8 mouse cellular contexts compared by ENCODE assay signal in the genomic region with DNA sequence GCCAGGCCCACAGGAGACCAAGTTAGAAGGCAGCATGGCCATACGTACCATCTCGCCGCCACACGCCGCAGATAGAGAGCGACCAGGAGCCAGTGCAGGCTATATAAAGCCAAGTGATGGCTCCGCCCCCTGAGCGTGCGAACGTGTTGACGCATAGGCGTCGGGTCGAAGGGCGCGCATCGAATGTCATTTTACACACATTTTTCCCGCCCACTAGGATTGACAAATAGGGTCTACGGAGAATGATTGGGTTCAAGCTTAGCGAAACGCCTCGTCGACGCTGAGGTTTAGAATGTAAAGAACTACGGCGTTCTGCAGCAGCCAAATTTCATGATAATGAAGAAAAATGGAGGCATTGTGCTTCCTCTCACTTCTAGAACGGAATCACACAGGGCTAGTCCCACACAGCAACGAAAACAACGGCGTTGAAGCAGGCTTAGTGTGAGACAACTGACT. TPM values are rescaled to one million over a fixed set of nuclear protein-coding genes. Genes with fewer than 3 reads are reported as not detected.
DNase-seq lines count a peak whose midpoint lies in the region; ATAC-seq and TF ChIP-seq lines count a peak whose summit lies in the region.

No protein-coding gene starts in this region.

- intact Hi-C loops in heart, adult 2 months (cut with DNase I): loop anchor here (2.0 to 5.0 kb wide), 2 partner anchors 49 to 251 kb away; partner anchors contain the start of genes Cbx6, Npcd and Tab1

- peak; percentile 95 for TF ChIP-seq EP300 in heart, adult 2 months (IDR thresholded peaks at IDR 0.05; ENCODE audit: insufficient read depth, low read depth, low read length)

- H3K79me2 ChIP-seq in heart, adult 2 months (replicated peaks; ENCODE audit: control insufficient read depth, insufficient read depth, low read length): no peaks in the 10 kb centered on the region

- H3K9me3 ChIP-seq in embryonic facial prominence, embryonic 13.5 days: no peaks in the 10 kb centered on the region
- H3K9me3 ChIP-seq in limb, embryonic 13.5 days: peaks cover 4% of the 10 kb centered on the region; the same call in 1 of the 2 replicates
- no peaks in the 10 kb centered on the region for H3K9me3 ChIP-seq in midbrain, embryonic 16.5 days (replicated peaks; ENCODE audit: control insufficient read depth, low read length, poor library complexity, severe bottlenecking)

- peak overlapping the region; percentile 99 for H3K9ac ChIP-seq in embryonic facial prominence, embryonic 13.5 days
- H3K9ac ChIP-seq in heart, adult 2 months (ENCODE audit: low read depth, low read length): peak overlapping the region; percentile 82
- peak overlapping the region; percentile 96 for H3K9ac ChIP-seq in limb, embryonic 13.5 days
- H3K9ac ChIP-seq in midbrain, embryonic 16.5 days (ENCODE audit: low read depth, low read length): peak overlapping the region; percentile 84

- peak; percentile 92 for ATAC-seq in embryonic facial prominence, embryonic 13.5 days (ENCODE audit: insufficient number of reproducible peaks, insufficient read depth, low FRiP score, low TSS enrichment, low read depth)
- ATAC-seq in limb, embryonic 13.5 days (ENCODE audit: low FRiP score, low read depth): peak; percentile 95
- ATAC-seq in midbrain, embryonic 16.5 days: peak; percentile 95

- peak; percentile 100 for TF ChIP-seq POLR2A in heart, adult 2 months (IDR thresholded peaks at IDR 0.05; ENCODE audit: insufficient read depth, low read depth, low read length)

- H3K4me1 ChIP-seq in embryonic facial prominence, embryonic 13.5 days: peaks cover 26% of the 10 kb centered on the region
- H3K4me1 ChIP-seq in heart, adult 2 months (ENCODE audit: control insufficient read depth, insufficient read depth, low read length): peaks cover 10% of the 10 kb centered on the region
- peaks cover 31% of the 10 kb centered on the region for H3K4me1 ChIP-seq in limb, embryonic 13.5 days
- peaks cover 21% of the 10 kb centered on the region for H3K4me1 ChIP-seq in midbrain, embryonic 16.5 days (ENCODE audit: control insufficient read depth, insufficient read depth, low read length)

- peak overlapping the region; percentile 89 for H3K4me3 ChIP-seq in embryonic facial prominence, embryonic 13.5 days
- H3K4me3 ChIP-seq in heart, adult 2 months: peak overlapping the region; percentile 69
- peak overlapping the region; percentile 87 for H3K4me3 ChIP-seq in limb, embryonic 13.5 days
- H3K4me3 ChIP-seq in midbrain, embryonic 16.5 days (ENCODE audit: low read depth, low read length): peak overlapping the region; percentile 70

- peaks cover 39% of the 10 kb centered on the region for H3K36me3 ChIP-seq in embryonic facial prominence, embryonic 13.5 days
- peaks cover 23% of the 10 kb centered on the region for H3K36me3 ChIP-seq in heart, adult 2 months (ENCODE audit: control insufficient read depth, insufficient read depth, low read length)
- H3K36me3 ChIP-seq in limb, embryonic 13.5 days: peaks cover 41% of the 10 kb centered on the region
- H3K36me3 ChIP-seq in midbrain, embryonic 16.5 days (ENCODE audit: control insufficient read depth, insufficient read depth, low read length): peaks cover 19% of the 10 kb centered on the region

- peak overlapping the region; percentile 86 for H3K4me2 ChIP-seq in embryonic facial prominence, embryonic 13.5 days
- peak overlapping the region; percentile 94 for H3K4me2 ChIP-seq in limb, embryonic 13.5 days (replicated peaks)
- H3K4me2 ChIP-seq in midbrain, embryonic 16.5 days (ENCODE audit: low read length): peak overlapping the region; percentile 78

- DNase-seq in 3134 (ENCODE audit: extremely low read depth, insufficient read length, low spot score): peak; percentile 96
- peak; percentile 95 to 96 for DNase-seq in adrenal gland, postnatal 36 days
- DNase-seq in heart, adult 2 months: peak; percentile 97
- peak; percentile 98 for DNase-seq in kidney, adult 8-10 months
- peak; percentile 99 to 100 for DNase-seq in spleen, postnatal 10 days (ENCODE audit: low spot score in 2 of 2)

- under 1% methylated on average over 30 of the region's 30 CpGs for WGBS in embryonic facial prominence, embryonic 13.5 days
- WGBS in heart, adult 2 months: under 1% methylated on average over 30 of the region's 30 CpGs
- under 1% methylated on average over 30 of the region's 30 CpGs for WGBS in limb, embryonic 13.5 days
- under 1% methylated on average over 30 of the region's 30 CpGs for WGBS in midbrain, embryonic 16.5 days

- no peaks in the 10 kb centered on the region for H3K27me3 ChIP-seq in embryonic facial prominence, embryonic 13.5 days
- H3K27me3 ChIP-seq in heart, adult 2 months (ENCODE audit: control insufficient read depth, insufficient read depth, low read length): no peaks in the 10 kb centered on the region
- no peaks in the 10 kb centered on the region for H3K27me3 ChIP-seq in limb, embryonic 13.5 days
- no peaks in the 10 kb centered on the region; the same call in 1 of the 2 replicates for H3K27me3 ChIP-seq in midbrain, embryonic 16.5 days (ENCODE audit: control insufficient read depth, insufficient read depth, low read depth, low read length)

- peak; percentile 42 for TF ChIP-seq CTCF in heart, adult 2 months (IDR thresholded peaks at IDR 0.05)

- peak overlapping the region; percentile 95 for H3K27ac ChIP-seq in embryonic facial prominence, embryonic 13.5 days
- peak overlapping the region; percentile 92 for H3K27ac ChIP-seq in heart, adult 2 months
- H3K27ac ChIP-seq in limb, embryonic 13.5 days: peak overlapping the region; percentile 98
- peak overlapping the region; percentile 93 for H3K27ac ChIP-seq in midbrain, embryonic 16.5 days (ENCODE audit: low read length)

RNA-seq across cellular contexts. Expression of gene Syngr1, which starts 7.8 kb away (rescaled TPM):
- total RNA-seq in adrenal gland, postnatal 36 days (2021): 10 to 100 TPM; 28.0 to 31.5 TPM
- 7.0 and 8.7 TPM in 2 replicates for polyA plus RNA-seq in embryonic facial prominence, embryonic 13.5 days (2015; fragmentation: Nextera tagmentation; extraction: Ambion mirVana)
- 10 to 100 TPM; 69.6 to 95.0 TPM for total RNA-seq in heart, adult 2 months (2021)
- polyA plus RNA-seq in heart, adult 2 months (2012; rRNA removed): 247 and 250 TPM in 2 replicates
- 5.5 and 5.6 TPM in 2 replicates for polyA plus RNA-seq in limb, embryonic 13.5 days (2015; fragmentation: Nextera tagmentation; extraction: Ambion mirVana)
- 66.2 and 83.9 TPM in 2 replicates for polyA plus RNA-seq in midbrain, embryonic 16.5 days (2015; fragmentation: Nextera tagmentation; extraction: Ambion mirVana)

RNA-seq across cellular contexts. Expression of gene Rpl3, which starts 8.4 kb away (rescaled TPM):
- total RNA-seq in adrenal gland, postnatal 36 days (2021): 100 to 1,000 TPM; 602 to 611 TPM
- polyA plus RNA-seq in embryonic facial prominence, embryonic 13.5 days (2015; fragmentation: Nextera tagmentation; extraction: Ambion mirVana): 1,097 and 1,210 TPM in 2 replicates
- total RNA-seq in heart, adult 2 months (2021): 100 to 1,000 TPM; 137 to 150 TPM
- polyA plus RNA-seq in heart, adult 2 months (2012; rRNA removed): 201 and 230 TPM in 2 replicates
- 1,057 and 1,068 TPM in 2 replicates for polyA plus RNA-seq in limb, embryonic 13.5 days (2015; fragmentation: Nextera tagmentation; extraction: Ambion mirVana)
- 524 and 548 TPM in 2 replicates for polyA plus RNA-seq in midbrain, embryonic 16.5 days (2015; fragmentation: Nextera tagmentation; extraction: Ambion mirVana)

RNA-seq across cellular contexts. Expression of gene Tab1, which starts 49.6 kb away (rescaled TPM):
- total RNA-seq in adrenal gland, postnatal 36 days (2021): 10 to 100 TPM; 11.9 to 18.3 TPM
- 47.7 and 48.0 TPM in 2 replicates for polyA plus RNA-seq in embryonic facial prominence, embryonic 13.5 days (2015; fragmentation: Nextera tagmentation; extraction: Ambion mirVana)
- total RNA-seq in heart, adult 2 months (2021): 10 to 100 TPM; 17.8 to 24.5 TPM
- 24.1 and 29.3 TPM in 2 replicates for polyA plus RNA-seq in heart, adult 2 months (2012; rRNA removed)
- polyA plus RNA-seq in limb, embryonic 13.5 days (2015; fragmentation: Nextera tagmentation; extraction: Ambion mirVana): 45.6 and 45.8 TPM in 2 replicates
- polyA plus RNA-seq in midbrain, embryonic 16.5 days (2015; fragmentation: Nextera tagmentation; extraction: Ambion mirVana): 35.9 and 38.3 TPM in 2 replicates

Comparison
In these comparisons a context has a peak if more than half of its experiments do, and no peak if none do; other contexts are left out.
1. Peak in every context shown above with its lines: DNase-seq, ATAC-seq, H3K4me3 ChIP-seq and H3K27ac ChIP-seq.